Mouse (Mus musculus): ENCODE measurements around the gene Cbr4. TPM values are rescaled to one million over a fixed set of nuclear protein-coding genes. Genes with fewer than 3 reads are reported as not detected.
A peak's percentile ranks its signal among the peaks of the same experiment; 100 is the strongest.

The Cbr4 gene
- polyA plus RNA-seq, 1 experiment from 2014 or later: 21.4 TPM

- 58% methylated on average over 4 of the region's 4 CpGs for WGBS
- no peaks in the 10 kb centered on the region for H3K9me3 ChIP-seq
- no peak overlapping the region for H3K27ac ChIP-seq
- H3K4me2 ChIP-seq (replicated peaks): no peak overlapping the region
- H3K36me3 ChIP-seq: peaks cover 22% of the 10 kb centered on the region
- ATAC-seq: peak; percentile 56
- H3K9ac ChIP-seq (replicated peaks): no peak overlapping the region
- H3K4me1 ChIP-seq (replicated peaks): no peaks in the 10 kb centered on the region
- H3K4me3 ChIP-seq (replicated peaks): no peak overlapping the region
- H3K27me3 ChIP-seq: no peaks in the 10 kb centered on the region
Observed at GRCm38 (mm10) chr8:61499035-61499434, 11.5 kb downstream of the Cbr4 start.

DNA sequence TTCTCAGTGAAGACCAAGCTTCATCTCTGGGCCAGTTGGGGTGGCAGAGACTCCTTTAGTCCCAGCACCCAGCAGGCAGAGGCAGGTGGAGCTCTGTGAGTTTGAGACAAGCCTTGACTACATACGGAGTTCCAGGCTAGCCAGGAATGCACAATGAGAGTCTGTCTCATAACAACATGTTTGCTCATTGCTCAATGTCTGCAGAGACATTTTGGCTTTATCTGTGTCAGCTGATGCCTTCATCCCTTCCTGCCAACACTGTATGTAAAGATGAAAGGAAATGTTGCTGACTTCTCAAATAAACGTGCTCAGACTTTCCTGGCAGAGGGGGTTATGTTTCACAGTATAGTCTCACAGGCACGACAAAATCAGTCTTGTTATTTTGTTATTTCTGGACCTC lies 13.4 kb downstream of the Cbr4 start:
- no peak for ATAC-seq
- H3K4me2 ChIP-seq (replicated peaks): no peak overlapping the region
- H3K9ac ChIP-seq (replicated peaks): no peak overlapping the region
- 80% methylated on average over 3 of the region's 3 CpGs for WGBS
- peaks cover 16% of the 10 kb centered on the region for H3K36me3 ChIP-seq
- no peaks in the 10 kb centered on the region for H3K27me3 ChIP-seq
- H3K4me3 ChIP-seq (replicated peaks): no peak overlapping the region
- H3K9me3 ChIP-seq: no peaks in the 10 kb centered on the region
- H3K4me1 ChIP-seq (replicated peaks): no peaks in the 10 kb centered on the region
- no peak overlapping the region for H3K27ac ChIP-seq

- H3K27me3 ChIP-seq: no peaks in the 10 kb centered on the region
- ATAC-seq: no peak
- no peaks in the 10 kb centered on the region for H3K9me3 ChIP-seq
- no peaks in the 10 kb centered on the region for H3K4me1 ChIP-seq (replicated peaks)
- peaks cover 14% of the 10 kb centered on the region for H3K36me3 ChIP-seq
- no peak overlapping the region for H3K4me3 ChIP-seq (replicated peaks)
- no peak overlapping the region for H3K9ac ChIP-seq (replicated peaks)
- H3K4me2 ChIP-seq (replicated peaks): no peak overlapping the region
- no peak overlapping the region for H3K27ac ChIP-seq
Observed at GRCm38 (mm10) chr8:61502277-61502676, 14.7 kb downstream of the Cbr4 start.

GRCm38 (mm10) chr8:61515110-61515930 lies 27.8 kb downstream of the Cbr4 start:
- Histone ChIP-seq H3K4me2 (replicated peaks) (peak overlapping the region; percentile 46), H3K4me1 (replicated peaks) (peaks cover 35% of the 10 kb centered on the region), H3K9ac (replicated peaks) (peak overlapping the region; percentile 52), H3K36me3 (peaks cover 12% of the 10 kb centered on the region), H3K27me3 (no peaks in the 10 kb centered on the region), H3K27ac (peak overlapping the region; percentile 92), H3K4me3 (replicated peaks) (peak overlapping the region; percentile 27), H3K9me3 (no peaks in the 10 kb centered on the region)
- WGBS: 35% methylated on average over 24 of the region's 24 CpGs
- ATAC-seq: peak; percentile 78

GRCm38 (mm10) chr8:61515931-61516744 lies 28.6 kb downstream of the Cbr4 start:
- H3K4me2 ChIP-seq (replicated peaks): peak overlapping the region; percentile 46
- H3K27me3 ChIP-seq: no peaks in the 10 kb centered on the region
- H3K9me3 ChIP-seq: no peaks in the 10 kb centered on the region
- H3K4me1 ChIP-seq (replicated peaks): peaks cover 35% of the 10 kb centered on the region
- peak; percentile 90 for ATAC-seq
- H3K27ac ChIP-seq: peak overlapping the region; percentile 92
- peak overlapping the region; percentile 27 for H3K4me3 ChIP-seq (replicated peaks)
- 25% methylated on average over 25 of the region's 25 CpGs for WGBS
- H3K36me3 ChIP-seq: peaks cover 4% of the 10 kb centered on the region
- H3K9ac ChIP-seq (replicated peaks): peak overlapping the region; percentile 52

DNA sequence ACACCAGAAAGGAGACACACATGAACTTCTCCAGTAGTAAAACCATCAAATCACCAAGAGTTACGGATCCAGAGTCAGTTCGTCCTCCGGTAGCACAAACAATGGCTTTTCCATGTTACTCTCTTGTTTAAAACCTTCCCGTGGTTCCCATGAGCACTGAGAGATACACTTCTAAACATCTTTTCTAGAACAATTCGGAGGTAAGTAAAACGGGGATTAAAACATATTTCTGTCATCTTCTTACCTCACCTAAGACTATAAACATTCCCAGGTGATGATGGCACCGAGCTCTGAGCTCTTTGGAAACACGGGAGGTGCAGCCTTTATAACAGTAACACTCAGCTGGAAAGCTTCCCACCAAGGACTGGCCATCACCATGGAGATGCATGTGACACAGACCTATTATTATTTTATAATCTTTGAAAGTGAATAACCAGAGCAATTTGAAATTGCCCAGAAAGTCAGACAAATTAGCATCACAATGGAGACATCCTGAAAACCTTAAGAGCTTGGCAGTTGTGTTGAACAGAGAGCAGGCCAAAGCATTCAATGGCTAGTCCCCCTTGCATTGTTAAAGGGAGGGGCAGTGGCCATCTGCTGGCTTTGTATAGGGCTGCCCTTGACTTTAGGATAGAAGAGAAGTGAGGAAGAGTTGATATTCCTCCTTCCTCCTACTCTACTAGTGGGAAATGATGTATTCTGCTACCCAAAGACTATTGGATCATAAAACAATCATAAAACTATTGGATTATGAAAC lies 29.4 kb downstream of the Cbr4 start:
- Histone ChIP-seq H3K36me3 (peaks cover 3% of the 10 kb centered on the region), H3K9ac (replicated peaks) (no peak overlapping the region), H3K4me2 (replicated peaks) (peak overlapping the region; percentile 25), H3K4me1 (replicated peaks) (peaks cover 35% of the 10 kb centered on the region), H3K4me3 (replicated peaks) (no peak overlapping the region), H3K27me3 (no peaks in the 10 kb centered on the region), H3K9me3 (no peaks in the 10 kb centered on the region), H3K27ac (peak overlapping the region; percentile 92)
- peak; percentile 27; the same call in 1 of the 2 replicates for ATAC-seq
- WGBS: 61% methylated on average over 8 of the region's 8 CpGs

DNA sequence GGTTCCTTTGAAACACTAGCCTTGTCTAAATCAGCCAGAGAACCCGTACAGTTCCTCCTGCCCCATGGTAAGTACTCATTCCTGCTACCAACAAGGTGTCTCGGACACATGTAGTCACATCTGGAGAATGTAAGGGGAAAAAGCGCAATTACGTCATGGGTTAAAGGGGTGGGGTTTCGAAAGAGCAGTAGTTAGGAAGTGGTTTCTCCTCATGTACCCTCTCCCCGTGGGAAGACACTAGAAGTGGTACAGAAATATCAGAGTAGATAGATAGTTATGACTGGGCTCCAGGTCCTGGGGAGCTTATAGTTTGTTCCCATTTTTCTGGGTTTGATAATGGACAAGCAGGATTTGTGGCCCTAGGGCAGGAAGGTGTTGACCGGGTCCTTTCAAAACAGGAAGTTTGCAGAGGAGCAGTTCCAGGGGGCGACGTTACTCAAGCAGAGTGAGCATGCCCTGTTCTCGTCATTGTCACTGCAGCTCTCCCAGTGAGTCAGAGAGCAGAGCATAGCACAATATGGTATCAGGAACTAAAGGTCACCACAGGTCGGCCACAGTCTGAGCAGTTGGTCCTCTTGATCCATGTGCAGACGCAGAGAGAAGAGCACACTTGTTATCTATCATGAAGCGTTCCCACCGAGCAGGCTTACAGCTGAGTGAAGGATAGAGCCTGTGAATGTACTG lies 30.1 kb downstream of the Cbr4 start:
- peaks cover 4% of the 10 kb centered on the region for H3K36me3 ChIP-seq
- H3K4me1 ChIP-seq (replicated peaks): peaks cover 35% of the 10 kb centered on the region
- H3K9me3 ChIP-seq: no peaks in the 10 kb centered on the region
- no peak overlapping the region for H3K4me2 ChIP-seq (replicated peaks)
- no peak for ATAC-seq
- peak overlapping the region; percentile 92; the same call in 1 of the 2 replicates for H3K27ac ChIP-seq
- H3K4me3 ChIP-seq (replicated peaks): no peak overlapping the region
- H3K9ac ChIP-seq (replicated peaks): no peak overlapping the region
- 80% methylated on average over 14 of the region's 14 CpGs for WGBS
- H3K27me3 ChIP-seq: no peaks in the 10 kb centered on the region

DNA sequence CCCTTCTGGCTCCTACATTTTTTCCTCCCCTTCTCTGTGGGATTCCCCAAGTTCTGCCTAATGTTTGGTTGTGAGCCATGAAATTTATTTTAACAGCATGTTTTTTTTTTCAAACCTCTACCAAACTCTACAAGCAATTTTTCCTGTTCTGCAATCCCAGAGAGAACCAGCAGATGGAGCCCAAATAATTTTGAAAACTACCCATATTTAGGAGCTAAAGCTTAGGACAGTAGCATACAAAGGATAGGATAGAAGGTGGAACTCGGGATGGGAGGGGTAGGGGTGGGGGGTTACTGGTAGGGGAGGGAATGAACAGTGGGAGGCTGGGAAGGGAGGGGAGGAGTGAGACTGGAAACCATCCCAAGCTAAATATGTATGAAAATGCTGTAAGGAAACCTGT lies 34.6 kb downstream of the Cbr4 start:
- 8% methylated on average over 1 of the region's 1 CpGs for WGBS
- H3K4me1 ChIP-seq (replicated peaks): peaks cover 8% of the 10 kb centered on the region
- peaks cover 5% of the 10 kb centered on the region for H3K36me3 ChIP-seq
- H3K27me3 ChIP-seq: no peaks in the 10 kb centered on the region
- no peaks in the 10 kb centered on the region for H3K9me3 ChIP-seq
- H3K9ac ChIP-seq (replicated peaks): no peak overlapping the region
- ATAC-seq: 0 out of 2 replicates have a peak, but pooled peaks have one; percentile 55
- no peak overlapping the region for H3K27ac ChIP-seq
- H3K4me3 ChIP-seq (replicated peaks): no peak overlapping the region
- no peak overlapping the region for H3K4me2 ChIP-seq (replicated peaks)

DNA sequence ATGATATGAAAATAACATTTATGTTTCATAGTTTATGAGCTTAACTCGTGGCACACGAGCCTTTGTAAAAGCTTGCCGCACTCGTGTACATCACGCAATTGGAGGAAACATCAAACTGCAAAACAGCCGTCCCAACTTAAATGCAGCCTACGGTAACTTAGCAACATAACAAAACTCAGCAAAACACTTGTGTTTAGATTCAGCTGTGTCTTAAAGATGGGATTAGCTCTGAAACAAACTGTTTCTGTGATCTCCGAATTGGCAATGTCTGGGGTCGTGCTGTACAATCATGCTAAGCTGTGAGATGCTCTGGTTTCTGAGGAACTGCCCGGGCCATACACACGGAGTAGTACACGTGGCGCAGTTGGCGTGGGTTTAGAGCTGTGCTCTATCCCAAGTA lies 39.5 kb downstream of the Cbr4 start:
- no peak overlapping the region for H3K27ac ChIP-seq
- no peak for ATAC-seq
- H3K27me3 ChIP-seq: no peaks in the 10 kb centered on the region
- peaks cover 20% of the 10 kb centered on the region for H3K36me3 ChIP-seq
- no peak overlapping the region for H3K4me3 ChIP-seq (replicated peaks)
- no peak overlapping the region for H3K9ac ChIP-seq (replicated peaks)
- no peaks in the 10 kb centered on the region for H3K4me1 ChIP-seq (replicated peaks)
- WGBS: 88% methylated on average over 14 of the region's 14 CpGs
- no peaks in the 10 kb centered on the region for H3K9me3 ChIP-seq
- no peak overlapping the region for H3K4me2 ChIP-seq (replicated peaks)

DNA sequence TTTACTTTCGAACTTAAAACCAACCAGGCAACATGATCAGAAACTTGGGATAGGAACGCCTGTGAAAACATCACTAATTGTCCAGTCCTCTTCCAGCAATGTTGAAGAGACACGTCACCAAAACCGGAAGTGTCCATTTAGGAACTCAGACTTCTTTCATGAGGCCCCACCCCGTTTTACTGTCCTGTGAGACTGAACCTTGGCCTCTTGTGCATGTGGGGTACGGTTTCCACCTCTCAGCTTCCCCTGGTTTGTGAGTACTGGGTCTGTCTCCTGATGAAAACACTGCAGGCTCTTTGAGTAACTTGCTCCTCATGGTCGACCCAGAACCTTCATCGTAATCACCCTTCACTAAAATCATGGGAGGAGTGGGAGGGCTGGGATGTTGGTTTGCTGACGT lies 40.7 kb downstream of the Cbr4 start:
- H3K9ac ChIP-seq (replicated peaks): no peak overlapping the region
- no peak overlapping the region for H3K27ac ChIP-seq
- no peaks in the 10 kb centered on the region for H3K9me3 ChIP-seq
- H3K4me2 ChIP-seq (replicated peaks): no peak overlapping the region
- peaks cover 15% of the 10 kb centered on the region for H3K36me3 ChIP-seq
- no peak overlapping the region for H3K4me3 ChIP-seq (replicated peaks)
- ATAC-seq: no peak
- H3K27me3 ChIP-seq: no peaks in the 10 kb centered on the region
- no peaks in the 10 kb centered on the region for H3K4me1 ChIP-seq (replicated peaks)
- WGBS: 95% methylated on average over 9 of the region's 9 CpGs

GRCm38 (mm10) chr8:61528642-61529041 lies 41.1 kb downstream of the Cbr4 start:
- H3K27me3 ChIP-seq: no peaks in the 10 kb centered on the region
- H3K4me1 ChIP-seq (replicated peaks): no peaks in the 10 kb centered on the region
- WGBS: 76% methylated on average over 6 of the region's 6 CpGs
- no peak overlapping the region for H3K27ac ChIP-seq
- H3K9me3 ChIP-seq: no peaks in the 10 kb centered on the region
- no peak for ATAC-seq
- no peak overlapping the region for H3K4me3 ChIP-seq (replicated peaks)
- H3K36me3 ChIP-seq: peaks cover 15% of the 10 kb centered on the region
- no peak overlapping the region for H3K9ac ChIP-seq (replicated peaks)
- H3K4me2 ChIP-seq (replicated peaks): no peak overlapping the region
